Mouse (Mus musculus) lung, postnatal 0 days (tissue): ENCODE measurements around the gene Hagh. TPM values are rescaled to one million over a fixed set of nuclear protein-coding genes. Genes with fewer than 3 reads are reported as not detected.

Experiments used
- ATAC-seq: fragments of 200-750 bp; cut with Nextera tagmentation; 2 replicates; pipeline ENCODE4 v1.8.0; 2017; ENCODE audit warnings: moderate library complexity
- DNase-seq: peaks from one replicate; pipeline ENCODE4 v3.0.0-alpha.2; 2016; ENCODE audit warnings: low spot score
- H3K27ac ChIP-seq: fragments of 300-500 bp; sonication (generic); 2 replicates; pipeline ENCODE4 v1.5.1; 2014; ENCODE audit warnings: antibody characterized with exemption, mild to moderate bottlenecking, low read length, mixed read lengths
- H3K27me3 ChIP-seq: fragments of 300-500 bp; sonication (generic); replicated peaks from 2 replicates; pipeline ENCODE4 v1.6.1; 2014; ENCODE audit warnings: low read length, mixed read lengths; ENCODE audit not compliant: insufficient read depth
- H3K36me3 ChIP-seq: fragments of 300-500 bp; sonication (generic); 2 replicates; pipeline ENCODE4 v1.6.1; 2014; ENCODE audit warnings: low read length, mixed read lengths; ENCODE audit not compliant: insufficient read depth
- H3K4me1 ChIP-seq: fragments of 300-500 bp; sonication (generic); 2 replicates; pipeline ENCODE4 v1.6.1; 2014; ENCODE audit warnings: antibody characterized with exemption, low read depth, low read length, mixed read lengths; ENCODE audit not compliant: insufficient read depth
- H3K4me2 ChIP-seq: fragments of 300-500 bp; sonication (generic); replicated peaks from 2 replicates; pipeline ENCODE4 v1.6.1; 2014; ENCODE audit warnings: low read depth, mild to moderate bottlenecking, low read length, moderate library complexity, mixed read lengths
- H3K4me3 ChIP-seq: fragments of 300-500 bp; sonication (generic); 2 replicates; pipeline ENCODE4 v1.5.1; 2014; ENCODE audit warnings: low read depth, low read length
- H3K9ac ChIP-seq: fragments of 300-500 bp; sonication (generic); replicated peaks from 2 replicates; pipeline ENCODE4 v1.6.1; 2014; ENCODE audit warnings: low read depth, mild to moderate bottlenecking
- H3K9me3 ChIP-seq: fragments of 300-500 bp; sonication (generic); 2 replicates; pipeline ENCODE4 v1.6.1; 2016; ENCODE audit warnings: low read length, mixed read lengths
- CTCF ChIP-seq: IDR thresholded peaks from 2 replicates; pipeline ENCODE4 v1.5.1; 2016; ENCODE audit warnings: antibody characterized with exemption, mild to moderate bottlenecking
- EP300 ChIP-seq: IDR thresholded peaks from 2 replicates; pipeline ENCODE4 v1.6.1; 2016; ENCODE audit warnings: antibody characterized with exemption, mild to moderate bottlenecking, control low read depth
- WGBS: fragments of 180-500 bp; shearing (Covaris S2); extraction: QIAGEN DNeasy Blood & Tissue Kit; methylation state at CpG from one replicate; pipeline ENCODE4 v1.1.7; 2014; 5-methylcytosine and 5-hydroxymethylcytosine counted together
- polyA plus RNA-seq: library from polyadenylated mRNA; unstranded; fragments of >200 nt; fragmentation: Nextera tagmentation; extraction: Ambion mirVana; gene quantifications from 2 replicates; pipeline ENCODE4 v1.2.1, GENCODE M21; 2015

The Hagh gene
- polyA plus RNA-seq, 1 experiment from 2014 or later: 56.8 TPM

GRCm38 (mm10) chr17:24855838-24856464 lies 16.0 kb downstream of the Hagh start:
- H3K4me3 ChIP-seq: no peak overlapping the region
- 0 out of 2 replicates have a peak, but pooled peaks cover 8% of the 10 kb centered on the region for H3K36me3 ChIP-seq
- H3K9me3 ChIP-seq: no peaks in the 10 kb centered on the region
- peaks cover 3% of the 10 kb centered on the region; the same call in 1 of the 2 replicates for H3K4me1 ChIP-seq
- WGBS: 86% methylated on average over 3 of the region's 3 CpGs
- H3K9ac ChIP-seq: no peak overlapping the region
- TF ChIP-seq EP300 (no peak), CTCF (no peak)
- H3K27me3 ChIP-seq: no peaks in the 10 kb centered on the region
- no peak overlapping the region for H3K4me2 ChIP-seq
- no peak for DNase-seq
- ATAC-seq: no peak
- no peak overlapping the region for H3K27ac ChIP-seq

GRCm38 (mm10) chr17:24856589-24856988 lies 16.6 kb downstream of the Hagh start:
- no peak overlapping the region for H3K27ac ChIP-seq
- TF ChIP-seq CTCF (no peak), EP300 (no peak)
- no peaks in the 10 kb centered on the region for H3K4me1 ChIP-seq
- H3K9ac ChIP-seq: no peak overlapping the region
- no peak overlapping the region for H3K4me2 ChIP-seq
- H3K36me3 ChIP-seq: peaks cover 14% of the 10 kb centered on the region; the same call in 1 of the 2 replicates
- no peak for ATAC-seq
- no peak for DNase-seq
- H3K9me3 ChIP-seq: no peaks in the 10 kb centered on the region
- no peaks in the 10 kb centered on the region for H3K27me3 ChIP-seq
- H3K4me3 ChIP-seq: no peak overlapping the region
- 89% methylated on average over 13 of the region's 13 CpGs for WGBS

- H3K9me3 ChIP-seq: no peaks in the 10 kb centered on the region
- no peak overlapping the region for H3K27ac ChIP-seq
- no peak for DNase-seq
- 86% methylated on average over 8 of the region's 8 CpGs for WGBS
- no peak overlapping the region for H3K4me3 ChIP-seq
- no peaks in the 10 kb centered on the region for H3K27me3 ChIP-seq
- TF ChIP-seq EP300: no peak
- no peak for TF ChIP-seq CTCF
- H3K4me1 ChIP-seq: no peaks in the 10 kb centered on the region
- H3K36me3 ChIP-seq: peaks cover 15% of the 10 kb centered on the region; the same call in 1 of the 2 replicates
- H3K4me2 ChIP-seq: no peak overlapping the region
- no peak overlapping the region for H3K9ac ChIP-seq
- ATAC-seq: no peak
Measured at GRCm38 (mm10) chr17:24857831-24858470, 18.0 kb downstream of the Hagh start.

- Histone ChIP-seq H3K9ac (no peak overlapping the region), H3K9me3 (no peaks in the 10 kb centered on the region), H3K4me1 (no peaks in the 10 kb centered on the region), H3K4me3 (no peak overlapping the region), H3K27me3 (no peaks in the 10 kb centered on the region), H3K27ac (no peak overlapping the region), H3K4me2 (no peak overlapping the region), H3K36me3 (peaks cover 7% of the 10 kb centered on the region; the same call in 1 of the 2 replicates)
- 81% methylated on average over 6 of the region's 6 CpGs for WGBS
- no peak for DNase-seq
- TF ChIP-seq EP300 (no peak), CTCF (no peak)
- ATAC-seq: no peak; the same call in 1 of the 2 replicates
Measured at GRCm38 (mm10) chr17:24858967-24859366, 19.0 kb downstream of the Hagh start.

- no peak for ATAC-seq
- H3K4me1 ChIP-seq: no peaks in the 10 kb centered on the region
- no peak for DNase-seq
- H3K27ac ChIP-seq: no peak overlapping the region
- H3K9me3 ChIP-seq: no peaks in the 10 kb centered on the region
- no peak overlapping the region for H3K9ac ChIP-seq
- TF ChIP-seq EP300 (no peak), CTCF (no peak)
- no peak overlapping the region for H3K4me3 ChIP-seq
- H3K4me2 ChIP-seq: no peak overlapping the region
- WGBS: 89% methylated on average over 8 of the region's 8 CpGs
- H3K27me3 ChIP-seq: no peaks in the 10 kb centered on the region
- peaks cover 7% of the 10 kb centered on the region; the same call in 1 of the 2 replicates for H3K36me3 ChIP-seq
Measured at GRCm38 (mm10) chr17:24860076-24860475, 20.1 kb downstream of the Hagh start.

- no peaks in the 10 kb centered on the region for H3K9me3 ChIP-seq
- no peak overlapping the region for H3K4me2 ChIP-seq
- H3K27me3 ChIP-seq: no peaks in the 10 kb centered on the region
- WGBS: 92% methylated on average over 3 of the region's 3 CpGs
- H3K4me3 ChIP-seq: no peak overlapping the region
- no peak overlapping the region for H3K27ac ChIP-seq
- no peak for ATAC-seq
- H3K36me3 ChIP-seq: peaks cover 7% of the 10 kb centered on the region; the same call in 1 of the 2 replicates
- no peak overlapping the region for H3K9ac ChIP-seq
- TF ChIP-seq EP300 (no peak), CTCF (no peak)
- no peak for DNase-seq
- H3K4me1 ChIP-seq: no peaks in the 10 kb centered on the region
Measured at GRCm38 (mm10) chr17:24861785-24862184, 21.8 kb downstream of the Hagh start.
